Mouse (Mus musculus): ENCODE results near the gene Tmem190. TPM values are rescaled to one million over a fixed set of nuclear protein-coding genes. Genes with fewer than 3 reads are reported as not detected.
A peak's percentile ranks its signal among the peaks of the same experiment; 100 is the strongest.

Gene Tmem190
- polyA plus RNA-seq, 1 experiment: not detected

- TF ChIP-seq POLR2A (IDR thresholded peaks at IDR 0.05; ENCODE audit: borderline replicate concordance, extremely low read depth, low read depth, low read length) (no peak), CTCF (IDR thresholded peaks at IDR 0.05; ENCODE audit: insufficient read depth, low read length) (no peak)
- Histone ChIP-seq H3K4me1 (ENCODE audit: control insufficient read depth, insufficient read depth, low read length) (peaks cover 5% of the 10 kb centered on the region; the same call in 1 of the 2 replicates), H3K4me3 (replicated peaks; ENCODE audit: extremely low read depth, low read depth, low read length) (no peak overlapping the region)
- no peak for DNase-seq
- WGBS: 97% methylated on average over 6 of the region's 6 CpGs
These were observed 37.9 kb upstream of the Tmem190 start for GRCm38 (mm10) chr7:4744886-4745285.

GRCm38 (mm10) chr7:4746326-4746980 is 36.3 kb upstream of the Tmem190 start:
- WGBS: 86% methylated on average over 22 of the region's 22 CpGs
- peaks cover 2% of the 10 kb centered on the region; the same call in 1 of the 2 replicates for H3K4me1 ChIP-seq (ENCODE audit: control insufficient read depth, insufficient read depth, low read length)
- TF ChIP-seq POLR2A (IDR thresholded peaks at IDR 0.05; ENCODE audit: borderline replicate concordance, extremely low read depth, low read depth, low read length): no peak
- no peak for TF ChIP-seq CTCF (IDR thresholded peaks at IDR 0.05; ENCODE audit: insufficient read depth, low read length)
- no peak for DNase-seq
- H3K4me3 ChIP-seq (replicated peaks; ENCODE audit: extremely low read depth, low read depth, low read length): no peak overlapping the region

- no peak for TF ChIP-seq POLR2A (IDR thresholded peaks at IDR 0.05; ENCODE audit: borderline replicate concordance, extremely low read depth, low read depth, low read length)
- TF ChIP-seq CTCF (IDR thresholded peaks at IDR 0.05; ENCODE audit: insufficient read depth, low read length): no peak
- DNase-seq: no peak
- no peak overlapping the region for H3K4me3 ChIP-seq (replicated peaks; ENCODE audit: extremely low read depth, low read depth, low read length)
- WGBS: 69% methylated on average over 9 of the region's 9 CpGs
- H3K4me1 ChIP-seq (ENCODE audit: control insufficient read depth, insufficient read depth, low read length): peaks cover 4% of the 10 kb centered on the region
These were observed 35.4 kb upstream of the Tmem190 start for GRCm38 (mm10) chr7:4747156-4747899.

GRCm38 (mm10) chr7:4748321-4748720 is 34.4 kb upstream of the Tmem190 start:
- no peak for TF ChIP-seq CTCF (IDR thresholded peaks at IDR 0.05; ENCODE audit: insufficient read depth, low read length)
- no peak for TF ChIP-seq POLR2A (IDR thresholded peaks at IDR 0.05; ENCODE audit: borderline replicate concordance, extremely low read depth, low read depth, low read length)
- H3K4me1 ChIP-seq (ENCODE audit: control insufficient read depth, insufficient read depth, low read length): peaks cover 4% of the 10 kb centered on the region; the same call in 1 of the 2 replicates
- no peak for DNase-seq
- 62% methylated on average over 4 of the region's 4 CpGs for WGBS
- no peak overlapping the region for H3K4me3 ChIP-seq (replicated peaks; ENCODE audit: extremely low read depth, low read depth, low read length)

- 80% methylated on average over 2 of the region's 2 CpGs for WGBS
- DNase-seq: no peak
- H3K4me1 ChIP-seq (ENCODE audit: control insufficient read depth, insufficient read depth, low read length): peaks cover 4% of the 10 kb centered on the region; the same call in 1 of the 2 replicates
- H3K4me3 ChIP-seq (replicated peaks; ENCODE audit: extremely low read depth, low read depth, low read length): no peak overlapping the region
- TF ChIP-seq CTCF (IDR thresholded peaks at IDR 0.05; ENCODE audit: insufficient read depth, low read length) (no peak), POLR2A (IDR thresholded peaks at IDR 0.05; ENCODE audit: borderline replicate concordance, extremely low read depth, low read depth, low read length) (no peak)
These were observed 33.6 kb upstream of the Tmem190 start for GRCm38 (mm10) chr7:4749169-4749568.

- TF ChIP-seq POLR2A (IDR thresholded peaks at IDR 0.05; ENCODE audit: borderline replicate concordance, extremely low read depth, low read depth, low read length) (no peak), CTCF (IDR thresholded peaks at IDR 0.05; ENCODE audit: insufficient read depth, low read length) (no peak)
- 3% methylated on average over 30 of the region's 30 CpGs for WGBS
- peaks cover 4% of the 10 kb centered on the region; the same call in 1 of the 2 replicates for H3K4me1 ChIP-seq (ENCODE audit: control insufficient read depth, insufficient read depth, low read length)
- DNase-seq: peak; percentile 49
- H3K4me3 ChIP-seq (replicated peaks; ENCODE audit: extremely low read depth, low read depth, low read length): peak overlapping the region; percentile 54
These were observed 30.5 kb upstream of the Tmem190 start for GRCm38 (mm10) chr7:4751971-4752820.

GRCm38 (mm10) chr7:4752821-4753570 is 29.7 kb upstream of the Tmem190 start, which contains the start of gene Cox6b2:
Gene Cox6b2, minus strand, starts transcription at chr7:4753094.
- WGBS: 5% methylated on average over 24 of the region's 24 CpGs

GRCm38 (mm10) chr7:4759670-4760069 is 23.1 kb upstream of the Tmem190 start:
- Histone ChIP-seq H3K4me1 (ENCODE audit: control insufficient read depth, insufficient read depth, low read length) (no peaks in the 10 kb centered on the region), H3K4me3 (replicated peaks; ENCODE audit: extremely low read depth, low read depth, low read length) (no peak overlapping the region)
- TF ChIP-seq CTCF (IDR thresholded peaks at IDR 0.05; ENCODE audit: insufficient read depth, low read length): no peak
- TF ChIP-seq POLR2A (IDR thresholded peaks at IDR 0.05; ENCODE audit: borderline replicate concordance, extremely low read depth, low read depth, low read length): no peak
- 39% methylated on average over 1 of the region's 1 CpGs for WGBS
- no peak for DNase-seq

More at GRCm38 (mm10) chr7:4752821-4753570, 29.7 kb upstream of the Tmem190 start, which contains the start of gene Cox6b2:
- Histone ChIP-seq H3K4me1 (ENCODE audit: control insufficient read depth, insufficient read depth, low read length) (peaks cover 4% of the 10 kb centered on the region; the same call in 1 of the 2 replicates), H3K4me3 (replicated peaks; ENCODE audit: extremely low read depth, low read depth, low read length) (peak within 1 kb of the TSS; percentile 54)
- DNase-seq: peak; percentile 63
- TF ChIP-seq POLR2A (IDR thresholded peaks at IDR 0.05; ENCODE audit: borderline replicate concordance, extremely low read depth, low read depth, low read length): no peak
- no peak for TF ChIP-seq CTCF (IDR thresholded peaks at IDR 0.05; ENCODE audit: insufficient read depth, low read length)
